Mouse (Mus musculus): ENCODE measurements around the gene Cped1.

The Cped1 gene

DNA sequence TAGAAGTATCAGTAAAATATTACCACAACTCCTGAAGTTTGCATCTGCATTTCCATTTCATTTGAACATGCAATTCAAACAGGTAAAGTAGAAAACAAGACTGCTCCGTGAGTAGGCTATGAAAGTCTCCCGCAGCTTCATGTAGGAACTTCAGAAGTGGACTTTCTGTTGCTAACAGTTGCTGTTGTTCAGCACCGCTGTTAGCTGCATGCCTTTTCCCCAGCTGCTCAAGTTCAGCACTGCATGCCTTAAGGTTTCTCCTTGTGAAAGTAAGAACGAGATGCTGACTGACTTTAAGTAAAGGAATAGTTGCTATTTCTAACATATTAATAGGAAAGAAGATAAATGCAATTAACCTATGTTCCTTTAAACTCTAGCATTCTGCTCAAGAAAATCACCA lies 306.3 kb downstream of the Cped1 start:
- no peak for DNase-seq (ENCODE audit: low read depth, low spot score)

GRCm38 (mm10) chr6:22293922-22294321 lies 308.2 kb downstream of the Cped1 start:
- no peak for DNase-seq (ENCODE audit: low read depth, low spot score)

DNA sequence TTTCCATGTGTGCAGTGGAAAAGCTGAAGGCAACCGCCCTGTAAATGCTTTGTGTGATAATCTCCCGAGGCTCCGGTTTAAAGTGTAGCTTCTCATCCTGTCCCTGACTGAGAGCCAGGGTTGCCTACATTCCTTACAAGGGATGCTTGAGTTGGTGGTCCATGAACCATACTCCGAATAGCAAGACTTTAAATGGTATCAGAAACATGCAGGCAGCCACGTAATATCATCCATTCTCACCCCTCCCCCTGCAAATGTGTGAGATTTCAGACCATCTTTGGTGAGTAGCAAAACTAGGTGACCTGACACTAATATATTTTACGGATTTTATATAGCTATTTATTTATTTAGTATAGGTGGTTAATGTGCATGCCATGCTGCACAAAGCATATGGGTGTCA lies 311.3 kb downstream of the Cped1 start:
- DNase-seq (ENCODE audit: low read depth, low spot score), result no peak

- DNase-seq (ENCODE audit: low read depth, low spot score), result no peak
Observed at GRCm38 (mm10) chr6:22298059-22298458, 312.3 kb downstream of the Cped1 start.

All from retina, postnatal 7 days (tissue).